Mouse (Mus musculus): ENCODE results near the gene Dhx58.

Gene Dhx58

GRCm38 (mm10) chr11:100721776-100722492, 17.9 kb upstream of the Dhx58 start:
- peak; percentile 82 for DNase-seq

GRCm38 (mm10) chr11:100721254-100721653, 17.2 kb upstream of the Dhx58 start:
- DNase-seq, result no peak

- DNase-seq, result no peak
These were observed 16.3 kb upstream of the Dhx58 start for GRCm38 (mm10) chr11:100720345-100720744.

- DNase-seq, result no peak
These were observed 15.8 kb upstream of the Dhx58 start for GRCm38 (mm10) chr11:100719893-100720292.

GRCm38 (mm10) chr11:100719312-100719711, 15.2 kb upstream of the Dhx58 start:
- no peak for DNase-seq

GRCm38 (mm10) chr11:100718866-100719265, 14.8 kb upstream of the Dhx58 start:
- DNase-seq, result peak; percentile 73

- DNase-seq, result no peak
These were observed 14.4 kb upstream of the Dhx58 start for GRCm38 (mm10) chr11:100718462-100718861.

- no peak for DNase-seq
These were observed 12.6 kb upstream of the Dhx58 start for GRCm38 (mm10) chr11:100716649-100717048.

GRCm38 (mm10) chr11:100714948-100715347, 10.9 kb upstream of the Dhx58 start:
- DNase-seq, result no peak

- DNase-seq, result peak; percentile 82
These were observed 10.5 kb upstream of the Dhx58 start for GRCm38 (mm10) chr11:100714534-100714915.

- peak; percentile 67 for DNase-seq
These were observed 9.9 kb upstream of the Dhx58 start, which contains the start of gene Hspb9 for GRCm38 (mm10) chr11:100713735-100714533. Hspb9 (plus strand) TSS chr11:100713850.

GRCm38 (mm10) chr11:100713174-100713573, 9.1 kb upstream of the Dhx58 start:
- no peak for DNase-seq

GRCm38 (mm10) chr11:100711783-100712615, 7.9 kb upstream of the Dhx58 start, which contains the start of gene Kat2a:
Kat2a (minus strand) TSS chr11:100712465.
- peak; percentile 78 for DNase-seq

GRCm38 (mm10) chr11:100710977-100711376, 6.9 kb upstream of the Dhx58 start:
- no peak for DNase-seq

GRCm38 (mm10) chr11:100710528-100710927, 6.5 kb upstream of the Dhx58 start:
- DNase-seq, result no peak

GRCm38 (mm10) chr11:100709201-100709810, 5.2 kb upstream of the Dhx58 start:
- no peak for DNase-seq

GRCm38 (mm10) chr11:100705095-100705747, 1.1 kb upstream of the Dhx58 start:
- no peak for DNase-seq

GRCm38 (mm10) chr11:100703366-100703765, 705 bp downstream of the Dhx58 start:
- peak; percentile 71 for DNase-seq

- no peak for DNase-seq
These were observed 1.2 kb downstream of the Dhx58 start for GRCm38 (mm10) chr11:100702906-100703305.

- DNase-seq, result peak; percentile 44
These were observed 1.8 kb downstream of the Dhx58 start for GRCm38 (mm10) chr11:100702081-100702851.

- DNase-seq, result peak; percentile 36
These were observed 2.8 kb downstream of the Dhx58 start for GRCm38 (mm10) chr11:100701301-100701700.

Measured in kidney, adult 11 months (tissue).